Mouse (Mus musculus): ENCODE measurements around the gene Etnk1.

- no peak for TF ChIP-seq GATA1 (IDR thresholded peaks at IDR 0.05; ENCODE audit: borderline replicate concordance, low read length)
- TF ChIP-seq CTCF (IDR thresholded peaks at IDR 0.05; ENCODE audit: low read depth, low read length), result no peak
- no peak for TF ChIP-seq POLR2AphosphoS5 (IDR thresholded peaks at IDR 0.05; ENCODE audit: insufficient replicate concordance, low read depth, low read length)
Measured at GRCm38 (mm10) chr6:143190838-143191476, 23.9 kb downstream of the Etnk1 start.
